Mouse (Mus musculus) CD4-positive, CD25-positive, alpha-beta regulatory T cell, adult 2 months (primary cell): Measurements from ENCODE around the gene Kcnj6.

Experiments
- DNase-seq: peaks from one replicate; pipeline ENCODE4 v3.0.0-alpha.2; 2012; ENCODE audit warnings: low read depth, low spot score

Gene Kcnj6

GRCm38 (mm10) chr16:94932702-94933101 lies 64.8 kb downstream of the Kcnj6 start:
- no peak for DNase-seq

- DNase-seq = no peak
These were observed 65.9 kb downstream of the Kcnj6 start for GRCm38 (mm10) chr16:94931343-94932301.

GRCm38 (mm10) chr16:94925364-94925763 lies 72.1 kb downstream of the Kcnj6 start:
- DNase-seq = no peak

- DNase-seq = no peak
These were observed 78.3 kb downstream of the Kcnj6 start for GRCm38 (mm10) chr16:94919177-94919576.

GRCm38 (mm10) chr16:94906026-94906425 lies 91.5 kb downstream of the Kcnj6 start:
- no peak for DNase-seq

- no peak for DNase-seq
These were observed 98.7 kb downstream of the Kcnj6 start for GRCm38 (mm10) chr16:94898832-94899231.

- DNase-seq = peak; percentile 7
These were observed 105.3 kb downstream of the Kcnj6 start for GRCm38 (mm10) chr16:94892162-94892650.

GRCm38 (mm10) chr16:94890581-94890980 lies 106.9 kb downstream of the Kcnj6 start:
- no peak for DNase-seq

- DNase-seq = no peak
These were observed 107.4 kb downstream of the Kcnj6 start for GRCm38 (mm10) chr16:94890056-94890455.

GRCm38 (mm10) chr16:94888554-94888953 lies 108.9 kb downstream of the Kcnj6 start:
- DNase-seq = no peak

GRCm38 (mm10) chr16:94886398-94886797 lies 111.1 kb downstream of the Kcnj6 start:
- DNase-seq = no peak

GRCm38 (mm10) chr16:94885062-94885461 lies 112.4 kb downstream of the Kcnj6 start:
- DNase-seq = no peak

- no peak for DNase-seq
These were observed 113.6 kb downstream of the Kcnj6 start for GRCm38 (mm10) chr16:94883909-94884308.

GRCm38 (mm10) chr16:94883196-94883595 lies 114.3 kb downstream of the Kcnj6 start:
- no peak for DNase-seq

- DNase-seq = no peak
These were observed 115.4 kb downstream of the Kcnj6 start for GRCm38 (mm10) chr16:94882111-94882510.

GRCm38 (mm10) chr16:94872614-94873272 lies 124.8 kb downstream of the Kcnj6 start:
- DNase-seq = no peak

- DNase-seq = no peak
These were observed 129.1 kb downstream of the Kcnj6 start for GRCm38 (mm10) chr16:94868354-94868753.

- no peak for DNase-seq
These were observed 131.1 kb downstream of the Kcnj6 start for GRCm38 (mm10) chr16:94866300-94866956.

- DNase-seq = no peak
These were observed 131.7 kb downstream of the Kcnj6 start for GRCm38 (mm10) chr16:94865796-94866195.

- no peak for DNase-seq
These were observed 132.4 kb downstream of the Kcnj6 start for GRCm38 (mm10) chr16:94865101-94865500.

- DNase-seq = no peak
These were observed 134.0 kb downstream of the Kcnj6 start for GRCm38 (mm10) chr16:94863475-94863874.

GRCm38 (mm10) chr16:94855990-94856389 lies 141.5 kb downstream of the Kcnj6 start:
- DNase-seq = no peak
